Comparison of ENCODE assay signal across 8 mouse cellular contexts in the genomic region with DNA sequence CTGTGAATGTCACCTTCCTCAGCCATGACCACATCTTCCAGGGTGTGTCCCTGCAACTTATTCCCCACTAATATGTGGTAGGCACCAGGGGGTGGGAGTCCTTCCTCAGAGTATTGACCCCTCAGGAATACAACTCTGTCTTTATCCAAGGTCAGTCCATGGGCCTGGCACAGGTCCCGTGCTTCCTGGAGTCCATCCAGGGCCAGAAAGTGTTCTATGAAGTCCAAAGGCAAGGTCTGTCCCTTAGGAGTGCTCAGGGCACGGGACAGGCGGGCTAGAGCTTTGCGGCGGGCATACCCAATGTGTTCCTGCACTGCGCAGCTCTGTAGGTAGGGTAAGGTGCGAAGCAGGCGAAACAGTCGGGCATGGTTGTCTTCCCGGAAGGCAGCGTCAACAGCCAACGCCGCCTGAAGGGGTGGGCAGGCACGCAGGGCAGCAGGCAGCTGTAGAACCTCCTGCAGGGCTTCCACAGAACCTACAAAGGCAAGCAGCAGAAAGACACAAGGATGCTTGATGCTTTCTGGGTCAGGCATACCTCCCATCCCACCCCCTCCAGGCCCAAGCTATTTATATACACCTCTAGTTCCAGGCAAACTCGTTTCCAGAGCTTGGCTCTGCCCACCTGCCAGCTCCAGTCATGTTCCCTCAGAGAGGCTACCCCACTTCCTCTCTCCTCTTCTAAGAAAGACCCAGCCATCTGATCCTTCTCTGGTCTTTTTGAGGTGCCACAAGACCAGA. TPM values are rescaled to one million over a fixed set of nuclear protein-coding genes. Genes with fewer than 3 reads are reported as not detected.
DNase-seq lines count a peak whose midpoint lies in the region; ATAC-seq and TF ChIP-seq lines count a peak whose summit lies in the region.
"Had no signal": no experiment of that assay in that cellular context is flagged by ENCODE, and none has a peak within 500 bp of the region (broad histone marks: within the 10 kb centered on the region; RNA-seq: fewer than 3 reads in every experiment).

No protein-coding gene starts in this region.

- no peaks in the 10 kb centered on the region for H3K9me3 ChIP-seq in heart, embryonic 15.5 days (replicated peaks)
- no peaks in the 10 kb centered on the region for H3K9me3 ChIP-seq in liver, embryonic 14.5 days (ENCODE audit: control insufficient read depth, low read length)

- H3K27ac ChIP-seq in heart, embryonic 15.5 days = peak overlapping the region; percentile 33; the same call in 1 of the 2 replicates
- H3K27ac ChIP-seq in liver, embryonic 14.5 days = no peak overlapping the region

- WGBS in heart, embryonic 15.5 days = 82% methylated on average over 15 of the region's 15 CpGs
- 84% methylated on average over 15 of the region's 15 CpGs for WGBS in liver, embryonic 14.5 days (ENCODE audit: insufficient replicate concordance)

- no peak for TF ChIP-seq CTCF in liver, embryonic 14.5 days (IDR thresholded peaks at IDR 0.05; ENCODE audit: low read depth)

- TF ChIP-seq EP300 in liver, embryonic 14.5 days (IDR thresholded peaks at IDR 0.05; ENCODE audit: low read depth) = no peak

- H3K4me3 ChIP-seq in heart, embryonic 15.5 days = peak overlapping the region; percentile 71
- H3K4me3 ChIP-seq in liver, embryonic 14.5 days (ENCODE audit: insufficient read depth in 1 of 2, low read depth in 2 of 2, low read length in 2 of 2) = peak overlapping the region in 1 of 2 experiments; percentile 84; a peak in 2 of 4 replicates

- H3K4me2 ChIP-seq in heart, embryonic 15.5 days = peak overlapping the region; percentile 93
- peak overlapping the region; percentile 97 for H3K4me2 ChIP-seq in liver, embryonic 14.5 days (ENCODE audit: low read depth)

- no peak for DNase-seq in heart, postnatal 14 days
- DNase-seq in adrenal gland, postnatal 25 days = peak; percentile 38
- DNase-seq in heart, postnatal 10 days = peak; percentile 34 to 37
- no peak for DNase-seq in liver, embryonic 14.5 days (ENCODE audit: low read depth in 3 of 3, low spot score in 3 of 3)
- DNase-seq in spleen, adult 18-20 months = no peak
- no peak for DNase-seq in left cerebral cortex, adult 11 months (ENCODE audit: low spot score)

- H3K9ac ChIP-seq in heart, embryonic 15.5 days = peak overlapping the region; percentile 3; the same call in 1 of the 2 replicates
- peak overlapping the region; percentile 37 for H3K9ac ChIP-seq in liver, embryonic 14.5 days (replicated peaks)

- ATAC-seq in heart, embryonic 15.5 days (replicated peaks; ENCODE audit: insufficient number of reproducible peaks, insufficient read depth, low FRiP score, low read depth) = no peak
- ATAC-seq in liver, embryonic 14.5 days (ENCODE audit: insufficient read depth) = no peak

- no peaks in the 10 kb centered on the region for H3K27me3 ChIP-seq in heart, embryonic 15.5 days
- no peaks in the 10 kb centered on the region for H3K27me3 ChIP-seq in liver, embryonic 14.5 days (ENCODE audit: control insufficient read depth, insufficient read depth, low read length)

- H3K4me1 ChIP-seq in heart, embryonic 15.5 days (replicated peaks) = peaks cover 24% of the 10 kb centered on the region
- peaks cover 9% of the 10 kb centered on the region in 2 experiments for H3K4me1 ChIP-seq in liver, embryonic 14.5 days (replicated peaks; ENCODE audit: control insufficient read depth in 2 of 2, insufficient read depth in 2 of 2, low read length in 1 of 2)

- intact Hi-C loops in heart, postnatal 14 days (cut with DNase I) = no loop called here
- intact Hi-C loops in heart, postnatal 10 days (cut with DNase I) = no loop called here

- peaks cover 23% of the 10 kb centered on the region for H3K36me3 ChIP-seq in heart, embryonic 15.5 days
- peaks cover 15% of the 10 kb centered on the region for H3K36me3 ChIP-seq in liver, embryonic 14.5 days (replicated peaks; ENCODE audit: control insufficient read depth, insufficient read depth, low read depth)

RNA-seq across cellular contexts. Expression of a gene that starts 2.2 kb away (rescaled TPM):
- 28.1 and 38.1 TPM in 2 replicates for polyA plus RNA-seq in heart, embryonic 15.5 days (2015; fragmentation: Nextera tagmentation; extraction: Ambion mirVana)
- 1 to 10 TPM; 9.4 to 9.7 TPM for total RNA-seq in heart, postnatal 14 days (2021)
- 15.1 and 19.5 TPM in 2 replicates for total RNA-seq in adrenal gland, postnatal 25 days (2021)
- 10 to 100 TPM; 10.2 to 13.9 TPM for total RNA-seq in heart, postnatal 10 days (2021)
- polyA plus RNA-seq in liver, embryonic 14.5 days (2012; rRNA removed) = 18.4 and 25.5 TPM in 2 replicates
- 22.7 and 22.9 TPM in 2 replicates for polyA plus RNA-seq in liver, embryonic 14.5 days (2014; fragmentation: Nextera tagmentation; extraction: Ambion mirVana)

RNA-seq across cellular contexts. Expression of a gene that starts 10.7 kb away (rescaled TPM):
- 0.21 and 0.36 TPM in 2 replicates for polyA plus RNA-seq in heart, embryonic 15.5 days (2015; fragmentation: Nextera tagmentation; extraction: Ambion mirVana)
- not detected for total RNA-seq in heart, postnatal 14 days (2021)
- 0.24 and 0.38 TPM in 2 replicates for total RNA-seq in adrenal gland, postnatal 25 days (2021)
- total RNA-seq in heart, postnatal 10 days (2021) = under 1 TPM; 0.10 to 0.17 TPM
- 4.3 and 6.4 TPM in 2 replicates for polyA plus RNA-seq in liver, embryonic 14.5 days (2012; rRNA removed)
- 1.1 and 1.9 TPM in 2 replicates for polyA plus RNA-seq in liver, embryonic 14.5 days (2014; fragmentation: Nextera tagmentation; extraction: Ambion mirVana)

RNA-seq across cellular contexts. Expression of a gene that starts 11.8 kb away (rescaled TPM):
- polyA plus RNA-seq in heart, embryonic 15.5 days (2015; fragmentation: Nextera tagmentation; extraction: Ambion mirVana) = 19.8 and 25.9 TPM in 2 replicates
- 10 to 100 TPM; 12.2 to 14.7 TPM for total RNA-seq in heart, postnatal 14 days (2021)
- 23.5 and 26.9 TPM in 2 replicates for total RNA-seq in adrenal gland, postnatal 25 days (2021)
- 10 to 100 TPM; 12.5 to 12.6 TPM for total RNA-seq in heart, postnatal 10 days (2021)
- 39.6 and 41.8 TPM in 2 replicates for polyA plus RNA-seq in liver, embryonic 14.5 days (2012; rRNA removed)
- polyA plus RNA-seq in liver, embryonic 14.5 days (2014; fragmentation: Nextera tagmentation; extraction: Ambion mirVana) = 42.2 and 46.2 TPM in 2 replicates

RNA-seq across cellular contexts. Expression of a gene that starts 22.1 kb away (rescaled TPM):
- 0.20 and 0.38 TPM in 2 replicates for polyA plus RNA-seq in heart, embryonic 15.5 days (2015; fragmentation: Nextera tagmentation; extraction: Ambion mirVana)
- not detected for total RNA-seq in heart, postnatal 14 days (2021)
- not detected in 2 replicates for total RNA-seq in adrenal gland, postnatal 25 days (2021)
- under 1 TPM in 1 of 2 experiments, not detected in 1; 0.43 TPM for total RNA-seq in heart, postnatal 10 days (2021)
- polyA plus RNA-seq in liver, embryonic 14.5 days (2012; rRNA removed) = 0.68 TPM in 1 of 2 replicates, not detected in the other
- 0.22 TPM in 1 of 2 replicates, not detected in the other for polyA plus RNA-seq in liver, embryonic 14.5 days (2014; fragmentation: Nextera tagmentation; extraction: Ambion mirVana)
- polyA plus RNA-seq: large intestine, adult 2 months had no signal

RNA-seq across cellular contexts. Expression of a gene that starts 24.5 kb away (rescaled TPM):
- polyA plus RNA-seq in heart, embryonic 15.5 days (2015; fragmentation: Nextera tagmentation; extraction: Ambion mirVana) = 0.23 TPM in 1 of 2 replicates, not detected in the other
- under 1 TPM; 0.46 to 0.88 TPM for total RNA-seq in heart, postnatal 14 days (2021)
- 1.00 and 2.1 TPM in 2 replicates for total RNA-seq in adrenal gland, postnatal 25 days (2021)
- under 1 TPM; 0.31 to 0.32 TPM for total RNA-seq in heart, postnatal 10 days (2021)
- 0.35 and 0.57 TPM in 2 replicates for polyA plus RNA-seq in liver, embryonic 14.5 days (2012; rRNA removed)
- polyA plus RNA-seq in liver, embryonic 14.5 days (2014; fragmentation: Nextera tagmentation; extraction: Ambion mirVana) = 0.09 TPM in 1 of 2 replicates, not detected in the other

Comparison
In these comparisons a context has a peak if more than half of its experiments do, and no peak if none do; other contexts are left out.
1. DNase-seq: peak in adrenal gland, postnatal 25 days (single experiment) and heart, postnatal 10 days (2 of 2); none in heart, postnatal 14 days (0 of 2), liver, embryonic 14.5 days (0 of 3), spleen, adult 18-20 months (0 of 2) and left cerebral cortex, adult 11 months (single experiment).